Mouse (Mus musculus): ENCODE measurements around the gene Cradd. TPM values are rescaled to one million over a fixed set of nuclear protein-coding genes. Genes with fewer than 3 reads are reported as not detected.

Gene Cradd
- polyA plus RNA-seq, 1 experiment from 2014 or later, result 8.7 TPM

GRCm38 (mm10) chr10:95251674-95252073 is 72.3 kb downstream of the Cradd start:
- Histone ChIP-seq H3K36me3 (ENCODE audit: control insufficient read depth, insufficient read depth, low read length) (no peaks in the 10 kb centered on the region), H3K27ac (ENCODE audit: low read depth, low read length) (no peak overlapping the region), H3K4me1 (ENCODE audit: control insufficient read depth, insufficient read depth, low read depth, low read length) (peaks cover 3% of the 10 kb centered on the region), H3K9ac (ENCODE audit: low read depth, low read length) (no peak overlapping the region), H3K4me3 (ENCODE audit: low read length) (no peak overlapping the region), H3K27me3 (replicated peaks; ENCODE audit: control insufficient read depth, insufficient read depth, low read length) (no peaks in the 10 kb centered on the region), H3K9me3 (ENCODE audit: control insufficient read depth, low read length) (no peaks in the 10 kb centered on the region), H3K4me2 (ENCODE audit: low read length) (no peak overlapping the region)
- WGBS, result 74% methylated on average over 16 of the region's 16 CpGs
- ATAC-seq, result no peak

- Histone ChIP-seq H3K4me1 (ENCODE audit: control insufficient read depth, insufficient read depth, low read depth, low read length) (no peaks in the 10 kb centered on the region), H3K9me3 (ENCODE audit: control insufficient read depth, low read length) (no peaks in the 10 kb centered on the region), H3K36me3 (ENCODE audit: control insufficient read depth, insufficient read depth, low read length) (no peaks in the 10 kb centered on the region), H3K4me2 (ENCODE audit: low read length) (no peak overlapping the region), H3K4me3 (ENCODE audit: low read length) (no peak overlapping the region), H3K27me3 (replicated peaks; ENCODE audit: control insufficient read depth, insufficient read depth, low read length) (no peaks in the 10 kb centered on the region), H3K27ac (ENCODE audit: low read depth, low read length) (no peak overlapping the region), H3K9ac (ENCODE audit: low read depth, low read length) (no peak overlapping the region)
- 58% methylated on average over 5 of the region's 6 CpGs for WGBS
- no peak for ATAC-seq
Measured at GRCm38 (mm10) chr10:95248362-95248761, 75.6 kb downstream of the Cradd start.

GRCm38 (mm10) chr10:95246696-95247095 is 77.2 kb downstream of the Cradd start:
- 72% methylated on average over 2 of the region's 2 CpGs for WGBS
- no peak for ATAC-seq
- Histone ChIP-seq H3K9ac (ENCODE audit: low read depth, low read length) (no peak overlapping the region), H3K27ac (ENCODE audit: low read depth, low read length) (no peak overlapping the region), H3K27me3 (replicated peaks; ENCODE audit: control insufficient read depth, insufficient read depth, low read length) (no peaks in the 10 kb centered on the region), H3K4me3 (ENCODE audit: low read length) (no peak overlapping the region), H3K4me2 (ENCODE audit: low read length) (no peak overlapping the region), H3K9me3 (ENCODE audit: control insufficient read depth, low read length) (no peaks in the 10 kb centered on the region), H3K36me3 (ENCODE audit: control insufficient read depth, insufficient read depth, low read length) (no peaks in the 10 kb centered on the region), H3K4me1 (ENCODE audit: control insufficient read depth, insufficient read depth, low read depth, low read length) (no peaks in the 10 kb centered on the region)

GRCm38 (mm10) chr10:95245680-95245982 is 78.3 kb downstream of the Cradd start:
- no peaks in the 10 kb centered on the region for H3K4me1 ChIP-seq (ENCODE audit: control insufficient read depth, insufficient read depth, low read depth, low read length)
- H3K9ac ChIP-seq (ENCODE audit: low read depth, low read length), result no peak overlapping the region
- no peak overlapping the region for H3K27ac ChIP-seq (ENCODE audit: low read depth, low read length)
- 81% methylated on average over 2 of the region's 2 CpGs for WGBS
- H3K36me3 ChIP-seq (ENCODE audit: control insufficient read depth, insufficient read depth, low read length), result no peaks in the 10 kb centered on the region
- no peak overlapping the region for H3K4me3 ChIP-seq (ENCODE audit: low read length)
- no peaks in the 10 kb centered on the region for H3K9me3 ChIP-seq (ENCODE audit: control insufficient read depth, low read length)
- peak; percentile 34; the same call in 1 of the 2 replicates for ATAC-seq
- no peak overlapping the region for H3K4me2 ChIP-seq (ENCODE audit: low read length)
- no peaks in the 10 kb centered on the region for H3K27me3 ChIP-seq (replicated peaks; ENCODE audit: control insufficient read depth, insufficient read depth, low read length)

GRCm38 (mm10) chr10:95244961-95245679 is 78.8 kb downstream of the Cradd start:
- Histone ChIP-seq H3K4me3 (ENCODE audit: low read length) (no peak overlapping the region), H3K36me3 (ENCODE audit: control insufficient read depth, insufficient read depth, low read length) (no peaks in the 10 kb centered on the region), H3K4me1 (ENCODE audit: control insufficient read depth, insufficient read depth, low read depth, low read length) (no peaks in the 10 kb centered on the region), H3K4me2 (ENCODE audit: low read length) (no peak overlapping the region), H3K9ac (ENCODE audit: low read depth, low read length) (no peak overlapping the region), H3K9me3 (ENCODE audit: control insufficient read depth, low read length) (no peaks in the 10 kb centered on the region), H3K27ac (ENCODE audit: low read depth, low read length) (no peak overlapping the region), H3K27me3 (replicated peaks; ENCODE audit: control insufficient read depth, insufficient read depth, low read length) (no peaks in the 10 kb centered on the region)
- WGBS, result 55% methylated on average over 20 of the region's 23 CpGs
- peak; percentile 40; the same call in 1 of the 2 replicates for ATAC-seq

GRCm38 (mm10) chr10:95239196-95240069 is 84.5 kb downstream of the Cradd start:
- 24% methylated on average over 13 of the region's 13 CpGs for whole genome bisulfite sequencing
- peak; percentile 83 for ATAC-seq
- Histone ChIP-seq H3K4me1 (ENCODE audit: control insufficient read depth, insufficient read depth, low read depth, low read length) (peaks cover 7% of the 10 kb centered on the region), H3K36me3 (ENCODE audit: control insufficient read depth, insufficient read depth, low read length) (no peaks in the 10 kb centered on the region), H3K4me2 (ENCODE audit: low read length) (no peak overlapping the region), H3K4me3 (ENCODE audit: low read length) (no peak overlapping the region), H3K27me3 (replicated peaks; ENCODE audit: control insufficient read depth, insufficient read depth, low read length) (no peaks in the 10 kb centered on the region), H3K9me3 (ENCODE audit: control insufficient read depth, low read length) (no peaks in the 10 kb centered on the region), H3K27ac (ENCODE audit: low read depth, low read length) (peak overlapping the region; percentile 49), H3K9ac (ENCODE audit: low read depth, low read length) (no peak overlapping the region)

DNA sequence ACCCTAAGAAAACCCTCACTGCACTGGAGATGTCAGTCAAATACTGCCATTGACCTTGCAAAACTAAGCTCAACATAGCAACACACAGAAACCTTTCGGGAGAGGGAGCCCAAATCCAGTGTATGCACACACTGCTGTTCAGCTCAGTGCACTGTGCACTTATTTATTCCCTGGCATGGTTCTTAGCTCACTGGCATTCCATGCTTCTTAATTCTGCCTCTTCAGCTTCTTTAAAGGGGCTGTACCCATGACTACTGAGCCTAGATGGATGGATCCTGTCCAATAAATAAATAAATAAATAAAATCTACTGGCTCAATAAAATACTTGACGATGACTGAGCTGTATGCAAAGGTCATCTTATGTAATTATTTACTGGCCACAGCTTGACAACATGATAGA is 85.3 kb downstream of the Cradd start:
- H3K27ac ChIP-seq (ENCODE audit: low read depth, low read length), result peak overlapping the region; percentile 49; the same call in 1 of the 2 replicates
- 38% methylated on average over 2 of the region's 2 CpGs for WGBS
- ATAC-seq, result peak; percentile 78

DNA sequence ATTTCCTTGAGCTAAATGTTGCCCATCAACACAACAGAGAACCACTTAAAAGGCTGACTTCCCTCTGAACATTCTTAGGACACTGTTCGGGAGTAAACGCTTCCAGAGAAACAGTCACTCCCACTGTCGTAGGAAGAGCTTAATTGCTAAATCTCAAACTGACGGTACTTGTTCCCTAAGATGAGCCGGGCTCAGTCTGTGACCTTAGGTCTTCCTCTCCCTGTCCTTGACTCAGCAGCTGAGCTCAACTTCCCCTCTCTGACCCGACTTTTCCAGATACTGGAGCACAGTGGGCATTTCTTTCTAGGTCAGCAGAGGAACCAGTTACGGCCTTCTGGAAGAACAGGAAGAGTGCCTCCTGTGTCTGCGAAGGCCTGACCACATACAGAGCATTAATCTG is 87.7 kb downstream of the Cradd start:
- Histone ChIP-seq H3K4me3 (ENCODE audit: low read length) (no peak overlapping the region), H3K36me3 (ENCODE audit: control insufficient read depth, insufficient read depth, low read length) (no peaks in the 10 kb centered on the region), H3K9me3 (ENCODE audit: control insufficient read depth, low read length) (no peaks in the 10 kb centered on the region), H3K27ac (ENCODE audit: low read depth, low read length) (no peak overlapping the region), H3K9ac (ENCODE audit: low read depth, low read length) (no peak overlapping the region), H3K4me1 (ENCODE audit: control insufficient read depth, insufficient read depth, low read depth, low read length) (peaks cover 7% of the 10 kb centered on the region), H3K4me2 (ENCODE audit: low read length) (no peak overlapping the region), H3K27me3 (replicated peaks; ENCODE audit: control insufficient read depth, insufficient read depth, low read length) (no peaks in the 10 kb centered on the region)
- WGBS, result 64% methylated on average over 8 of the region's 8 CpGs
- no peak for ATAC-seq

More for the DNA sequence above, 85.3 kb downstream of the Cradd start:
- Histone ChIP-seq H3K4me1 (ENCODE audit: control insufficient read depth, insufficient read depth, low read depth, low read length) (peaks cover 7% of the 10 kb centered on the region), H3K4me2 (ENCODE audit: low read length) (no peak overlapping the region), H3K4me3 (ENCODE audit: low read length) (no peak overlapping the region), H3K27me3 (replicated peaks; ENCODE audit: control insufficient read depth, insufficient read depth, low read length) (no peaks in the 10 kb centered on the region), H3K9ac (ENCODE audit: low read depth, low read length) (no peak overlapping the region), H3K9me3 (ENCODE audit: control insufficient read depth, low read length) (no peaks in the 10 kb centered on the region), H3K36me3 (ENCODE audit: control insufficient read depth, insufficient read depth, low read length) (no peaks in the 10 kb centered on the region)

DNA sequence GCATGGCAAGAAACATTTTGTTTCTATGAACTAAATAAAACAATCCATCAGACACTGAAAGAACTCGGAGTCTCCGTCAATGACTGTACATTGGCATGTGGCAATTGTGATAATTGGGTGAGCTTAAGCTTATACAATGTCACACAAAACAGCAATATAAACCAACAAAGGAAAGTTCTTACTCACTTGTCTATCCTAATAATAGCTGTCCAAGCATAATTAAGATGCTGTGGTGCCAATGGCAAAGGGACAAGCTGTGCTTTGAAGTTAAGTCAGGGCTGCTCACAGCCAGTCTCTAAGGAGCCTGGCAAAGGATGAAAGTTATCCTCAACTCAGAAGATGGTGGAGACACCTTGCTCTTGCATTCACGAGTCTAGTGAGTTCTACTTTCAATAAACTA is 89.3 kb downstream of the Cradd start:
- H3K4me2 ChIP-seq (ENCODE audit: low read length), result no peak overlapping the region
- H3K9me3 ChIP-seq (ENCODE audit: control insufficient read depth, low read length), result no peaks in the 10 kb centered on the region
- H3K4me1 ChIP-seq (ENCODE audit: control insufficient read depth, insufficient read depth, low read depth, low read length), result peaks cover 7% of the 10 kb centered on the region
- no peaks in the 10 kb centered on the region for H3K27me3 ChIP-seq (replicated peaks; ENCODE audit: control insufficient read depth, insufficient read depth, low read length)
- H3K27ac ChIP-seq (ENCODE audit: low read depth, low read length), result no peak overlapping the region
- WGBS, result 41% methylated on average over 3 of the region's 3 CpGs
- no peaks in the 10 kb centered on the region for H3K36me3 ChIP-seq (ENCODE audit: control insufficient read depth, insufficient read depth, low read length)
- no peak for ATAC-seq
- no peak overlapping the region for H3K9ac ChIP-seq (ENCODE audit: low read depth, low read length)
- H3K4me3 ChIP-seq (ENCODE audit: low read length), result no peak overlapping the region
